Mouse (Mus musculus) T-helper 17 cell (primary cell): ENCODE measurements at regions not wholly inside any gene's neighbourhood (a gene's known extent, or its start where the extent isn't known, plus 50 kb on each side); places are given as distances from the start of the nearest gene placed in this dataset.

Experiments
- in situ Hi-C, 2 experiments: fragments of 300-600 bp; cut with MboI, MseI; formaldehyde crosslinking; loops; 1 replicate in 1 of 2; 2 replicates in 1 of 2; pipeline ENCODE4 v1.15.1; 2025; ENCODE audit warnings: high pct_unique_total_duplicates in 2 of 2

DNA sequence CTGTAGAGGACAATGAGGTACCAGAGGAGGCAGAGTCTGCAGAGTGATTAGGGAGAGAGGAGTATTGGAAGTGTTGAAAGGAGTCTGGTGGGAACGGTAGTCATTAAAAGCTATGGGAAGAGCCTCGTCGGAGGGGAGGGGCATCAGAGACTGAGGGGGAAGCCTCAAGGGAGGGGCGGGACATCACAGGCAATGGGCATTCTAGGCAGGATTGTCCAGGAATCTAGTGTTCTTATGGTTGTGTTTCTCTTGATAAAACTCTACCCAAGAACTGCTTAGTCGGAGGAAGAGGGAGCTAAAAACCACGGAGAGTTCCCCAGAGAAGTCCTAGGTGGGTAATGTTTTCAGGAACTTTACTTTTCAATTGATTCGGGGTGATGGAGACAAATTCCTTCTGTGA is 90.2 kb downstream of the Sec23ip start:
- in situ Hi-C loops: no loop called here

DNA sequence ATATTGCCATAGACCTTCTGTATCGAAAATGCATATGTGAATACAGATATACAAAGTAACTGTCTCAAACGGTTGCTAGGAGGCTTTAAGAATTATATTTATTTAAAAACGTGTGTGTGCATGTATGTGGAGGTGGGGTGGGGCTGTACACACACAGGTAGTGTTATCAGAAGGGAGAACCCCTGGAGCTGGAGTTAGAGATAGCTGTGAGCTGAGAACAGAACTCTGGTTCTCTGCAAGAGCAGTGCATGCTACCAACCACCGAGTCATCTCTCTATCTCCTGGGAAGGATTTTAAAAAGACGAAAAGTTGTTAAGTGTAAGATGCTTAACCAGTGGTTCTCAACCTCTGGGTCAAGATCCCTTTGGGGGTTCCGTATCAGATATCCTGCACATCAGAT is 91.7 kb downstream of the Sec23ip start:
- in situ Hi-C loops: no loop called here

DNA sequence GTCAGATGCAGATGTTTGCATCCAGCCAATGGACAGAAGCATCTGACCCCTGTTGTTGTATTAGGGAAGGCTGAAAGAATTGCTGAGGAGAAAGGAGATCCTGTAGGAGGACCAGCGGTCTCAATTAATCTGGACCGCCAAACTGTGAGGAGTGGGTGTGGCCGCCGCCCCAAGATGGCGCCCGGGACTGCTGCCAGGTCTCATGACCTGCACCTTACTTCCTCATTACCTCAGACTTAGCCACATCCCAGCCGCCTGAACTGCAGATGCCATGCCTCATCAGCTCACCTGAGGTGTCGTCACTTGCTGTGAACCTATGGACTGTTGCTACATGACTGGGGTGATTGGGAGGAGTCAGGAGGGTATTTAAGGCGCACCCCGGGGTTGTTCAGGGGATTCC is 97.8 kb downstream of the Sec23ip start:
- in situ Hi-C loops: no loop called here

DNA sequence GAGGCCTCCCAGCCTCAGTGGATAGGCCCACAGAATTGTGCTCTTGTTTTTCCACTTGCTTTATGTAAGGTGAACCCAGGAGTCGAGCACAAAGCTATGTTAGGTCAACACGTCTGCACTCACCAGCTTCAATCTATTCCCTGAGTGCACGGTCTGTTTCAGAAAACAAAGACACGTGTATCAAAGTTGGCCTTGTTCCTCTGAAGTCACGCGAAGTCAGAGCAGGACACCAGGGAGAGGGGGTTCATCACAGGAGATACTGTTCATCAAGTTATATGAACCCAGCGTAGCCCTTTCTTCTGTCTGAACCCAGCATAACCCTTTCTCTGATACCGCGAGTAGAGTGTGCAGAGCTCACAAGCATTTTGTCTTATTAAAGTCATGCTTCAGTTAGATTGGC is 98.8 kb downstream of the Sec23ip start:
- in situ Hi-C loops: no loop called here

DNA sequence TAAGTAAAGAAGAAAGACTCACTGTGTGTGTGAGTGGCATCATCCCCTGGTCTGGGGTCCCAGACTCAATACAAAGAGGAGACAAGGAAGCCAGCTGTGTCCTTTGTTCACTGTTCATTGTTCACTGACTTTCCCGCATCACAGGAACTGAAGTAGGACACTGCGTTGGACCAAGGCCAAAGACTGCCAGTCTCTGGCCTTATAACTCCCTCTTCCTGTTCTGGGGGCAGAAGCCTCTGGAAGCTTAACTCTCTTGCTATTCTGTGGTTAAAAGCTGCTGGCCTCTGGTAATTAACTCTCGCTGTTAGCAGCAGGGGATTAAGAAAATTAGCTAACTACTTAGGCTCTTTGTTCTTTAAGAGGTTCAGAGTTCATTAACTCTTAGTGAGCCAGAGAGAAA is 104.5 kb downstream of the Sec23ip start:
- in situ Hi-C loops: no loop called here

DNA sequence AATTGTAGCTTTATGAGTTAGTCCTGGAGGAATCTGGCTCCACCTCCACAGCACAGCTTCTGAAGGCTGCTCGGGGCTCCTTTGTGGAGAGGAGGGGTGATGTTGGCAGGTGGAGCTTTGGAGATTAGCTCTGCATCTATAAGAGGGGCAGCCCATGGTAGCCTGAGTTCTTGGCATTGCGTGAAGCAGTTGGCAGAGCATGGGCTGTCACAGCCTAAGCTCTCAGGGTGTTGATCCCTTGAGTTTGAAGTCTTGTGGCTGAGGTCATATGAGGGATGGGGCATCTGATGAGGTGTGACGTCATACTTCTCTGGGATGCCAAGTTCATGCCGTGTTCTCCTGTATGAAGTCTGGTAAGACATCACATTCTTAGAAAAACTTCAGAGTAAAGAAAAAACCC is 109.5 kb downstream of the Sec23ip start:
- in situ Hi-C loops: loop anchor here in 1 of 2 experiments (25.0 kb wide), 1 partner anchor 658 kb away; no protein-coding TSS in a partner anchor

DNA sequence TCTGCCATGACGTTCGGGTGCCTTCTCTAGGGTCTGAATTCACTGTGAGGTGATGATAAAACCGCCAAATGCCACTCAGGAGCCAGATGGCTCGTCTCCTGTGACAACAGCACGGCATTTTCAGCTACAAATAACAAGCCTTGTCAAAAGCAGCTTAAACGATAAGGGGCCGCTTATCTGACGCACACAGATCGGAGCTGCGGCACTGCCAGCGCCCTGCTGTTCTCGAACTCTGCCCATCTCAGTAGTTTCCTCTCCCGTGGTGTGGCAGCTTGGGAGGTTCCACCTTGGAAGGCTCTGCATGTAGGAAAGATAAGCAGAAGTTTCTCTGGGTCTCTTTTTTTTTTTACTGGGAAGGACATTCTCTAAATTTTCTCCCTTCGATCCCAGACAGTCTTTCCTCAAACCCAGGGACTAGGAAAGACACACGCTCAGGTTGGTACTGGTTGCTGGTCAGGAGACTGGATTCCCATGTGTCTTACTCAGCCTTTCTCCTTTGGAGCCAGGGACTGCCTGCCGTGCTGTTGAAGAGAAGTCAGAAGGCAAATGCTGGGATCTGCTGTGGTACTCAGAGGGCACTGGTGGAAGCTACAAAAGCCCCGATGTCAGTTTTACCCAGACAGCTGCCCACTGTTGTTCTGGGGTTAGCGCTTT is 110.1 kb downstream of the Sec23ip start:
- in situ Hi-C loops: loop anchor here in 1 of 2 experiments (25.0 kb wide), 1 partner anchor 657 kb away; no protein-coding TSS in a partner anchor

DNA sequence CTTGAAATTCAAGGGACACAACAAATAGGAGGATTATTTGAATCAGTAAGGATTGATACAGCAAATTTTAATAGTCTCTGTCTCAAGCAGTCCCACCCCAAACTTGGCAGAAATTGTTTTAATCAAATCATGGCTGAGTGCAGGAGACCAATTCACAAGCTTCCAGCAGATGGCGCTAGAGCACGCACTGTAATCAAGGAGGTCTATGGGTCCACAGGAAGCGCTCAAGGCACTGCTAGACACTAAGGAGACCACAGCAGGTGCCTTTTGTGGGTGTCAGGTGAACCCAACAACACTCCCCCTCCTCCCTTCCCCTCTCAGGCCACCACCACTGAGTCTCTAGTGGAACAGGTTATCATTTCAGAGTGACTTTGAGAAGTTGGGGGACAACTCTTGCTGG is 115.4 kb downstream of the Sec23ip start:
- in situ Hi-C loops: loop anchor here (10.0 to 25.0 kb wide), 2 partner anchors 645 to 652 kb away; no protein-coding TSS in a partner anchor

DNA sequence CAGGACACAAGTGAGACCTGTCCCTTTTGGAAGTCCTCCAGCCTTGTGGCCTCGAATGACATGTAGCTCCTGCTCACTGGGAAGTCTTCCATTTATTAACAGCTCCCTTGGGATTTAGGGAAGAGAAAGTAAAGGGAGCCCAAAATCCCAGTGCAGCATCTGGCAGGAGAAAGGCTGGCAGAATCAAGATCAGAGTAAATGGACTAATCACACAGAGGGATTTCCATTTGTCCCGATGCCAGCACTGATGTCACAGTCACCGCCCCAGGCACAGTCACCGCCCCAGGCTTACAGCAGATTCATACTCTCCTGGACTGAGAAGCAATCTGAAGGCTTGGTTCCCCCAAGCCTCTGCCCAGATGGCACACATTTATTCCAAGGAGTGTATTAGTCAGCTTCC is 116.0 kb downstream of the Sec23ip start:
- in situ Hi-C loops: loop anchor here (10.0 to 25.0 kb wide), 2 partner anchors 644 to 652 kb away; no protein-coding TSS in a partner anchor

DNA sequence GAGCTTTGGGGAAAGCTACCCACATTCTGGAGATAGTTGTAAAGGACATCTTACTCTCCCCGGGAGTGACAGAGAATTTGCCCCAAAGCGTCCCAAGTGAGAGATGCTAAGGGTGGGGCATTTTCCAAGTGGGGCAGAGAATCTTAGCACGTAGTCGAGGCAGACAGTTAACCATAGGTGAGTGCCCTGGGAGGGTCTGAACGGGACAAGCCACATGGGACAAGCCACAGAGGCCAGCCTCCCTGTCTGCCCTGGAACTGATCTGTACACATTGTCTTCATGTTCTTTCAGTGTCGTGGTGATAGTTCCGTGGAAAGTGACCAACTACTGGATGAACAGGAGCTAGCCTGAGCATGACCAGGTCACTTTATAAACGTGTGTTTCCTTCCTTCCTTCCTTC is 116.6 kb downstream of the Sec23ip start:
- in situ Hi-C loops: loop anchor here (10.0 to 25.0 kb wide), 2 partner anchors 643 to 651 kb away; no protein-coding TSS in a partner anchor

DNA sequence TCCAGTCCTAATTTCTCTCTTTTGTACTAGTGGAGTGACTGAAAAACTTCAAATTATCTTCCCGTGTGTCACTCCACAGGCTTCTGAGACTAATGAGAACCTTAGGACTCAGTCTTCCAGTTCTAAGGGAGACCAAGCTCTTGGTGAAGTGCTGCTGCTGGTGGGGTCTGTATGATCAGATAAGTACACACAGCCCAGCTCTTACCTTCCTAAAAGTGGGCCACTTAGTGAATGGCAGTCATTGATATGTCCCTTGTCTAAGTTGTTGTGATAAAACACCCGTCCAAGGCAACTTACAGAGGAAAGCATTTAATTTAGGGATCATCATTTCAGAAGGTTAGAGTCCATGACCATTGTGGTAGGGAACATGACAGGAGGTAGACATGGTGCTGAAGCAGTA is 124.1 kb downstream of the Sec23ip start:
- in situ Hi-C loops: loop anchor here (10.0 to 25.0 kb wide), 2 partner anchors 636 to 644 kb away; no protein-coding TSS in a partner anchor

DNA sequence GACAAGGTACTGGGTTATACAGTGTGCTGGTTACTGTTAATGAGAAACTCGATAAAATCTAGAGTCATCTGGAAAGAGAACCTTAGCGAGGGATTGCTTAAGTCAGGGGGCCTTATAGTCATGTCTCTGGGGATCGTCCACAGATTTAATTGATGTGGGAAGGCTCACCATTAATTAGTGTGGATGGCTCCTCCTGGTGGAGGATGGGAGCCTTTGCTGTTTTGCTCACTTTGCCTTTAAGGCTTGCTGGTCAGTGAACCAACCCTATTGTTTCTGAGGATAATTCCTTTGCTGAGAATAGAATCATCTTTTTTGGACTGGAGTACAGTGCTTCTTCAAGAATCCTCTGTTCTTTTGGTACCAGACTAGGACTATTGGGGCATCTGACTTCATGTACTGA is 139.3 kb downstream of the Sec23ip start:
- in situ Hi-C loops: no loop called here

DNA sequence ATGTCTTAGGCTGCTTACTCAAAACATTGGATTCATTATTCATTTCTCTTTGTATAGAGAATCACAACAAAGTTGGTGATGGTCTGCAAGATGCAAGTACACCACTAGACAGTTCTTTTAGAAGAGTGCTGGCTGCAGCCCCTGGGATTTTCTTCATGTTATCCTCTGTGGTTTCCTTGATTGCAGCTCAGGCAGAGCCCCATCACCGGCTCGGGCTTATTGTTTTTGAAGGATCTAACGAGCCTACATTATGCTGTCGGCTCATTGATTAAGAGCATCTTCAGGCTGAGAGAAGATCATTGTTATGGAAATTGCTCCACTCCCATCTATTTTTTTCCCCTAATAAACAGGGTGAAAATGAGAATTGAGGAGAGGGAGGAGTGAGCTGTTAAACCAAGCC is 140.8 kb downstream of the Sec23ip start:
- in situ Hi-C loops: no loop called here

DNA sequence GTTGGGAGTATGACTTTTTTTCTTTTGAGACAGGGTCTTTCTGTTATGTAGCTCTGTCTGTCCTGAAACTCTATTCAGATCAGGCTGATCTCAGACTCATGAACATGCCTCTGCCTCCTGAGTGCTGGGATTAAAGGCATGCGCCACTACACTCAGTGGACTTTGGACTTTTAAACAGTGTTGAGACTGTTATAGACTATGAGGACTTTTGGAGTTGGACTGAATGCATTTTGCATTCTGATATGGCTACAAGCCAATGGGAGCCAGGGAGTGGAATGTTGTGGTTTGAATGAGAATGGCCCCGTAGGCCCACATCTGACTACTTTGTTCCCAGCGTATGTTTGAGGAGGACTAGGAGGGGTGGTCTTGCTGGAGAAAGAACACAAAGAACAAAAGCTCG is 165.4 kb downstream of the Sec23ip start:
- in situ Hi-C loops: no loop called here

DNA sequence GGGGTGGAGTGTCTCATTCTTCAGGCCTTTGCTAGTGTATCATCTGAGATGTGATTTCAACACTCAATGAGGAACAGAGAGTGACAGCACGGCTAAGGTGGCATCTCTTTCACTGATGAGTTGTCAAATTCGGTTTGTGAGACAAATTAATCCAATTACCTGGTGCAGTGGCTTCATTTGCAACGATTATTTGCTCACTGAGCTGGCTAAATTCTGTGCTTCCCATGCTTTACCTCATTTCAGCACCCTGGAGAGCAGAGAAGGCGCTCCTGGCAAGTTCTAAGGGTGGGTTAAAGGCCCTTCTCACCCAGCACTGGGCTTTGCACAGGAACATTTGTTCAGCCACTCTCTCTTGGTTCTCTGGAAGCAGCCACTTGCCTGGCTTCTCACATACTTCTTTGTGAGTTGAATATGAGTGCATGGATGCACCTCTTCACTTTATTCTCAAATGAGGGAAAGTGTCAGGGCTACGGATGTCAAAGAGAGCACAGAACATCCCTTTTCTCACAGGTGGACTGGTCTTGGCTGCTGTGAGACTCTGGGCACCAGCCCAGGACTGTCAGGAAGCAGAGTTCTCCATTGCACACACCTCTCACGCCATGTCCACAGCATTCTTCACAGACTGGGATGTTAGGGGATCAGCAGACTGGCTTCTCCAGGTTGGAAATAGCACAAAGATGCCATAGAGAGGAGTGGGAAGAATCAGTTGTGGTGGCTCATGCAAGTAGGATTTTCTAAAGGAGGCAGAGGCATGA is 193.4 kb downstream of the Sec23ip start:
- in situ Hi-C loops: no loop called here

DNA sequence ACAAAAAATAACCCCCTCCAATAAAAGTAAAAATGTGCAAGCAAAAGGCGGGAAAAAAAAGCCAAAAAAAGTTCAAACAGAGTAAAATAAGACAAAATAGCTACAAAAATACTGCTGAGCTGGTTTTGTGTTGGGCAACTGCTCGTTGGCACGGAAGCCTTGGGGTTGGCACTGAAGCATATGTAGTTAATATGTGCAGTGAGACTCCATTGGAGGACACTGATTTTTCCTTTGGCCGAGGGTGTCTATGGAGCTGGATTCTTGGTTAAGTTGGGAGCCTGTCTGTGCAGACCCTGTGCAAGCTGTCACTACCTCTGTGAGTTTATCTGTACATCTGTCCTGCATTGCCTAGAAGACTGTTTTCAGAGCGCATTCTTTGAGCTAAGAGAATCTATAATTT is 215.8 kb downstream of the Sec23ip start:
- in situ Hi-C loops: no loop called here

DNA sequence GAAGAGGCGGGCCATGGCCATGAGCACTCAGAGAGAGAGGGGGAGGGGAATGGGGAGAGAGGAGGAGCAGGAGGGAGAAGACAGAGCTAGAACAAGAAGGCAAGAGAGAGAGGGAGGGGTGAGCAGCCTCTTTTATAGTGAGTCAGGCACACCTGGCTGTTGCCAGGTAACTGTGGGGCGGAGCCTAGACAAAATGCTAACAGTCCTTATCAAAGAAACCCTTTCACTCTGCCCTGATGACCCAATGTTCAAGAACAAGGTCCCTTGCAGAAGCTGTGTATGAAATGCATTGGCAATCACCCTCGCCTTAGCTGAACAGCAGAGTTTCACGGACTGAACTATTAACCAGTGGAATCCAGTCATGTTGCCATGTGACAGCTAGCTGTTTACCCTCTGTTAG is 235.2 kb downstream of the Sec23ip start:
- in situ Hi-C loops: no loop called here

DNA sequence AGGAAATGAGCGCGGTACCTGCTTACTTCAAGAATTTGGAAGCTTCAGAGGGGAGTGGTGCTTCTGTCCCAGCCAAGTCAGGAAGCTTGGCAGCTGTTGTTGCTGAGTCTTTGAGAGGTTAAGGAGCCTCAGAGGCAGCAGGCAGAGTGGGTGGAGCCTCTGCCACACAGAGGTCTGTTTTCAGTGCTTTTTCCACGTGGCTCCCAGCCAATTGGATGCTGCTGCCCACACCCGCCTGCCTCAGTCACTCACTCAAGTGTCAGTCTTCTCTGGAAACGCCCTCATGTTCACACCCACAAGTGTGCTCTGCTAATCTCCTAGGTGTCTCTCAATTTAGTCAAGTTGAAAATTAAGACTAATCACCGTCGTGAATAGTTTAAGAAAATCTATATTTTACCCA is 236.1 kb downstream of the Sec23ip start:
- in situ Hi-C loops: no loop called here

DNA sequence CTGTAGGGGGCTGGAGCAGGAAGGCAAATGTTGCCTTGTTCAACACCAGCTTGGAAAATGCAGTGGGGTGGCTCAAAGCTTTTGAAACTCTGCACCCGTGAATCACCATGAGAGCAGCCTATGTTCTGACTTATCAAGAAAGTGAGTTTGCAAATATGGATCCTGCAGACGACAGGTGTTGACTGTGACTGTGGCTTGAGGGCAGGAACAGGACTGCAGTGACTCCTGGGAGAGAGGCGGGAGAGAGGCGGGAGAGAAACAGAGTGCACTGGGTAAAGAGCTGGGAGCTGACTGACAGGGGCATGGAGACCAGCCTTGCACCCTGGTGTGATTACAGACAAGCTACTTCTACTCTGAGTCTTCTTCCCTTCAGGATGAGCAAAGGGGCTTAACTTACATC is 254.0 kb downstream of the Sec23ip start:
- in situ Hi-C loops: no loop called here

DNA sequence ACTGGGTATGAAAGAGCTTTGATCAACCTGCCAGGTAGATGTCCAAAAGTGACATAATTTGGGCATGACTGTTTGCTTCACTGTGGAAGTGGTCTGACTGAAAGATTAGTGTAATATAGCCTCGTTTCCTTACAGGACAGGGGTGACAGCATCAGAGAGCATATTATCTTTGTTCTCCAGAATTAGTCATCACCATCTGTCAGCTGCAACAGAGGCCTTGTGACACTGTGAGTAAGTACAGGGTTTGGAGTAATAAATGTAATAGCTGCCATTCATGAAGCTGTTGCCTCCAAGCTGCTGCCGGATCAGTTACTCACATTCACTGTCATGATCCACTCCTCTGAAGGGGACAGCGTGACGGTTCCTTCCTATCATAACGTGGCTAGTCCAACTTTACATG is 254.4 kb upstream of the Plpp4 start:
- in situ Hi-C loops: no loop called here

DNA sequence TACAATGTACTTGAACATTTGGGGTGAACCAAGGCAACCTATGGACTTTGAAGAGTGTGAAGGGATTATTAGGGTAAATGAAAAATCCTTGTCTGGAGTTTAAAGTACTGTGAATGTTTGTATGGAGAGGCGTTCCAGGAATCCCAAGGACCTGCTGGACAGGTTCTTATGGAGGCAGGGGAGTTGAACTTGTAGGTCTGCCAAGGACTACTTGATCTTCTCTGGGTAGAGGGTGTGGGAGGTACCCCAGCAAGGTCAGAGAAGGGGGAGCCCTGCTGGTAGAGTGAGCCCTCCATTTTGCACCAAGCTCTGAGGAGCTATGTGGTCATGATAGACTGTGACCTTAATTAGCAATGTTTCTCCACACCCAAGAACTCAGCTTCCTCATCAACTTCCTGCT is 253.7 kb upstream of the Plpp4 start:
- in situ Hi-C loops: no loop called here

DNA sequence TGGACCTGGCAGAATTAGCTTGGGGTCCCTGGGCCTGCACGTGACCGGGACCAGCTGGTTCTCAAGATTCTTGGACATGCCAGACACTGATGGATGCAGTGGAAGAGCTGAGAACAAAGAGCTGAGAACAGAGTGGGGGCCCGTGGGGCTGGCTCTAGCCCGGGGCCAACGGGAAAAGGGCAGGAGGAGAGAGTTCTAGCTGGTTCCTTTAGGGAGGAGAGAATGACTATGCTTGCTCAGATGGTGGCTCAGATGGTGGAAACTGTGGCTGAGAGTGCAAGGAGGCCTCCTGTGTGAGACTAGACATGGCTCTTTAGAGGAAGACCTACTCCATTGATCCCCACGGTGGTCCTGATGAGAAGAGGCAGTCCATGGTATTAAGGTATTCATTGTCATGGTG is 240.5 kb upstream of the Plpp4 start:
- in situ Hi-C loops: no loop called here

DNA sequence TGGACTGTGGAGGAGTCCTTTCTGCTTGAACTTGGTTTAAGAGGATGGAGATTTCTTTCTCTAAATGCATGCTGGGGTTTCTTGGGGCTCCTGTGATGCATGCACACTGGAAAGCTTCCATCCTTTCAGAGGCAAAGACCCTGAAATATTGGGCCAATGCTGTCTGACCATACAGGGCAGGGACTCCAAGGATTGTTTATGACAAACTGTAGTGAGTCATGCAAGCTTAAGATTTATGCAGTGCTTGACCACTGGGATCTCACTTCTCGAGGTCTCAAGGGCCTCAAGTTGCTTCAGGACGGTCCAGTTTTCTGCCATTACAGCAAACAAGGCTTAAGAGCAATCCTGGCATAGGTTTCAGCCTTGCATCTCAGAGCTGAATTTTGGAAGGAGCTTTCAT is 229.7 kb upstream of the Plpp4 start:
- in situ Hi-C loops: no loop called here
